Mouse (Mus musculus) kidney, postnatal 0 days (tissue): Measurements from ENCODE around the gene Slc25a39. TPM values are rescaled to one million over a fixed set of nuclear protein-coding genes. Genes with fewer than 3 reads are reported as not detected.
A peak's percentile ranks its signal among the peaks of the same experiment; 100 is the strongest.

Experiments
- ATAC-seq: fragments of 200-750 bp; cut with Nextera tagmentation; replicated peaks from 2 replicates; pipeline ENCODE4 v1.8.0; 2017; ENCODE audit warnings: low read depth, moderate number of reproducible peaks, moderate TSS enrichment, moderate library complexity; ENCODE audit not compliant: low FRiP score
- DNase-seq: peaks from one replicate; pipeline ENCODE4 v3.0.0-alpha.2; 2016; ENCODE audit warnings: low spot score
- H3K27ac ChIP-seq: fragments of 300-500 bp; sonication (generic); 2 replicates; pipeline ENCODE4 v1.5.1; 2014; ENCODE audit warnings: mild to moderate bottlenecking
- H3K27me3 ChIP-seq: fragments of 300-500 bp; sonication (generic); 2 replicates; pipeline ENCODE4 v1.6.1; 2014; ENCODE audit warnings: low read length, mixed read lengths; ENCODE audit not compliant: insufficient read depth
- H3K36me3 ChIP-seq: fragments of 300-500 bp; sonication (generic); 2 replicates; pipeline ENCODE4 v1.6.1; 2014; ENCODE audit warnings: low read length, mixed read lengths; ENCODE audit not compliant: insufficient read depth
- H3K4me1 ChIP-seq: fragments of 300-500 bp; sonication (generic); replicated peaks from 2 replicates; pipeline ENCODE4 v1.6.1; 2014; ENCODE audit warnings: antibody characterized with exemption, low read length, mixed read lengths; ENCODE audit not compliant: insufficient read depth
- H3K4me2 ChIP-seq: fragments of 300-500 bp; sonication (generic); 2 replicates; pipeline ENCODE4 v1.6.1; 2014; ENCODE audit warnings: mild to moderate bottlenecking, low read length, moderate library complexity, mixed read lengths
- H3K4me3 ChIP-seq: fragments of 300-500 bp; sonication (generic); replicated peaks from 2 replicates; pipeline ENCODE4 v1.5.1; 2014; ENCODE audit warnings: low read depth, low read length
- H3K9ac ChIP-seq: fragments of 300-500 bp; sonication (generic); 2 replicates; pipeline ENCODE4 v1.6.1; 2014; ENCODE audit warnings: low read depth, low read length
- H3K9me3 ChIP-seq: fragments of 300-500 bp; sonication (generic); replicated peaks from 2 replicates; pipeline ENCODE4 v1.6.1; 2016; ENCODE audit warnings: low read length, inconsistent platforms, mixed read lengths
- CTCF ChIP-seq: IDR thresholded peaks from 2 replicates; pipeline ENCODE4 v1.5.1; 2016; ENCODE audit warnings: antibody characterized with exemption, low read depth, mild to moderate bottlenecking, moderate library complexity
- WGBS: fragments of 180-500 bp; shearing (Covaris S2); extraction: QIAGEN DNeasy Blood & Tissue Kit; methylation state at CpG from one replicate; pipeline ENCODE4 v1.1.7; 2014; 5-methylcytosine and 5-hydroxymethylcytosine counted together
- polyA plus RNA-seq: library from polyadenylated mRNA; unstranded; fragments of >200 nt; fragmentation: Nextera tagmentation; extraction: Ambion mirVana; gene quantifications from 2 replicates; pipeline ENCODE4 v1.2.1, GENCODE M21; 2015

Slc25a39 gene
- polyA plus RNA-seq, 1 experiment from 2014 or later, result 352 TPM

DNA sequence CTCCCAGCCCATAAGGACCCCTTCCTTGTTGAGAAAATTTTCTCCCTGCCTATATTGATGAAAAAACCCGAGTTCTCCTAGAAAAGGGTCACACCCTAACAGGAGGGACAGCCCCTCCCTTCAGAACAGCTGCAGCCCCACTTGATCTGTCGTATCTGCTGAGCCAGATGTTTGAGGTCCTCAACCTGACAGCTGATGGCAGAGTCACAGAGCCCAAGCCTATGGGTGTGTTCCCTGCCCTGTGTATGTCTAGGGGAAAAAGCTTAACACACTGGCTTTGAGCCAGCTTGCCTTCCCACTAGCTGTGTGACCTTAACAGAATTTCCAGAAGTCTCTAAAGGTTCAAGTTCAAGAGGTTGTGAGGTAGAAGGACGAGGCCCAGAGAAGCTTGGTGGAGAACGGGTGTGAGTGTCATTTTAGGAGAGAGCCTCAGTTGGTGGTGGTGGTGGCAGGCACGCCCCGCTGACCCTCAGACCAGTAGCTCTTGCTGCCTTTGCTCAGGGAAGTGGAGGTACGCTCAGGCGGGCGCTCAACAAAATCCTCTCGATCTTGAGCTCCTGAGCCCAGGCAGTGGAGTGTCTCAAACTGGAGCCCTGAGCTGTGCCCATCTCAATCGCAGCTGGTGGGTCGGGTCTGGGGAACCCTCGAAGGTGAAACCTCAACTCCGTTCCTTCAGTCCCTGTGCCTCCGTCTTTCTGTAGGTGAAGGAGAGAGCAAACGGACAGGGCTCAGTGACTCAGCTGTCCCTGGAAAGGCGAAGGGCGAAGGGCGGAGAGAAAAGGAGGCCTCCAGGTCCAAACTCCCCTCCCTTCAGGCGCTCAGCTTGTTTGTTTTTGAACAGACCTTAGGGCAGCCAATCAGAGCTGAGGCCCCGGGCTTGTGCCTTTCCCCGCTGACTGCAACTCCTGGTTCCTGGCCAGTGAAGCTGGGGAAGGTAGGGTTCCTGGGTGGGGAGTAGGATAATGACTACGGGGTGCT lies 32.3 kb downstream of the Slc25a39 start:
- DNase-seq (peak; percentile 69), ATAC-seq (peak; percentile 83)
- Histone ChIP-seq H3K4me1 (peaks cover 14% of the 10 kb centered on the region; the same call in 1 of the 2 replicates), H3K4me3 (peak overlapping the region; percentile 6; the same call in 1 of the 2 replicates), H3K36me3 (no peaks in the 10 kb centered on the region), H3K9me3 (no peaks in the 10 kb centered on the region), H3K9ac (no peak overlapping the region), H3K27ac (peak overlapping the region; percentile 55), H3K4me2 (peak overlapping the region; percentile 36), H3K27me3 (no peaks in the 10 kb centered on the region)
- TF ChIP-seq CTCF, result no peak
- WGBS, result 5% methylated on average over 23 of the region's 23 CpGs

- Histone ChIP-seq H3K36me3 (no peaks in the 10 kb centered on the region), H3K9me3 (no peaks in the 10 kb centered on the region), H3K27me3 (no peaks in the 10 kb centered on the region), H3K27ac (no peak overlapping the region), H3K4me3 (no peak overlapping the region), H3K9ac (no peak overlapping the region), H3K4me1 (peaks cover 15% of the 10 kb centered on the region; the same call in 1 of the 2 replicates), H3K4me2 (no peak overlapping the region)
- DNase-seq (no peak), ATAC-seq (no peak)
- no peak for TF ChIP-seq CTCF
- 84% methylated on average over 7 of the region's 7 CpGs for WGBS
Observed at GRCm38 (mm10) chr11:102374108-102374725, 33.5 kb downstream of the Slc25a39 start.

DNA sequence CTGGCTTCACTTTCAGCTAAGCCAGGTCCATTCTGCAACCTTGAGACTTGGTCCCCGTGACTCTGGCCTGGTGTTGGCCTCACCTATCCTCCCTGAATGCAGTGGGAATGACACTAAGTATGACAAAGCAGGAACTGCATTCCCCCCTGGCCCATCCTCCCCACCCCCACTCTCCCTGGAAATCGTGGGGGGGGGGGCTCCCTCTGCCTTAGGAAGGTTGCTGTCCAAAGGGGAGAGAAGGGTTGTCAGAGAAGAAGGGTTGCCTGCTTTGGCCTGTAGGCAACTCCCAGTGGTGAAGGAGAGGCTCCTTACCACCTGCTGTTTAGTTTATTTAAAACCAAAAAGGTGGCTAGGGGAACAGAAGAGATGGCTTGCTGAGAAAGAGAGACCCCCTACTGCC lies 34.1 kb downstream of the Slc25a39 start:
- Histone ChIP-seq H3K4me1 (peaks cover 18% of the 10 kb centered on the region; the same call in 1 of the 2 replicates), H3K27me3 (no peaks in the 10 kb centered on the region), H3K27ac (no peak overlapping the region), H3K36me3 (no peaks in the 10 kb centered on the region), H3K9ac (no peak overlapping the region), H3K4me2 (no peak overlapping the region), H3K9me3 (no peaks in the 10 kb centered on the region), H3K4me3 (no peak overlapping the region)
- no peak for TF ChIP-seq CTCF
- no peak for DNase-seq
- no peak for ATAC-seq
- 38% methylated on average over 2 of the region's 2 CpGs for WGBS

GRCm38 (mm10) chr11:102372936-102373335 lies 34.8 kb downstream of the Slc25a39 start:
- Histone ChIP-seq H3K36me3 (no peaks in the 10 kb centered on the region), H3K9ac (no peak overlapping the region), H3K4me3 (no peak overlapping the region), H3K4me2 (no peak overlapping the region), H3K27ac (no peak overlapping the region), H3K4me1 (peaks cover 18% of the 10 kb centered on the region; the same call in 1 of the 2 replicates), H3K9me3 (no peaks in the 10 kb centered on the region), H3K27me3 (no peaks in the 10 kb centered on the region)
- no peak for DNase-seq
- ATAC-seq, result no peak
- TF ChIP-seq CTCF, result no peak
- WGBS, result 40% methylated on average over 14 of the region's 14 CpGs

DNA sequence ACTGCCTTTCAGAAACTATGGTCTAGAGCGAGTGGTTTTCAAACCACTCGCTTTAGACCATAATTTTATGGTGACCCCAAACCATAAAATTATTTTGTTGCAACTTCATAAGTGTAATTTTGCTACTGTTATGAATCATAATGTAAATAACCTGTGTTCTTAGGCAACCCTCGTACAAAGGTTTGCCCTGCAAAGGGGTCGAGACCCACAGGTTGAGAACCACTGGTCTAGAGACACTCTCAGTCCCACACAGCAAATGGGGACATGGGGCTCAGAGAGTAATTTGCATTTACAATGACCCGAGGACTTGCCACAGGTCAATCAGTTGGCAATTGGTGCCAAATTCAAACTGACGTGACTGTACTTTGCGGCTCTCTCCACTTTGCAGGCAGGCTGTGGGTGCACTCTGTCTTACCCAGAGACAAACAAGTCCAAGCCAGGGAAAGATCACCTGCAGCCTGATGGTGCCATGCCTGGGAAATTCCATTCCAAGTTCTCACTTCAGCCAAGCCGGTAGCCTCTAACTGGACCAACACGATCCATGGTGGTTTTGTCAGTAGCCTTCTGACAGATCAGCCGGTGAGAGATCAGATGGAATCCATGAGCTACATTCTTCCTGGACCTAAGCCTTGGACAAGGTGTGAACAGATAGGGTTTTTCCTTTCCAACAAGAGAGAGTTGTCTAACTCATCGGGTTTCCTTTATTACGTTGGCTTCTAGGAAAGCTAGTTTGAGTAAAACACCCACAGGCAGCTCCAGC lies 35.6 kb downstream of the Slc25a39 start:
- H3K27ac ChIP-seq, result no peak overlapping the region
- no peak overlapping the region for H3K4me2 ChIP-seq
- no peak overlapping the region for H3K4me3 ChIP-seq
- WGBS, result 80% methylated on average over 12 of the region's 12 CpGs
- DNase-seq (no peak), ATAC-seq (no peak)
- H3K36me3 ChIP-seq, result no peaks in the 10 kb centered on the region
- no peak overlapping the region for H3K9ac ChIP-seq
- peaks cover 18% of the 10 kb centered on the region; the same call in 1 of the 2 replicates for H3K4me1 ChIP-seq
- no peak for TF ChIP-seq CTCF
- H3K27me3 ChIP-seq, result no peaks in the 10 kb centered on the region
- H3K9me3 ChIP-seq, result no peaks in the 10 kb centered on the region

- Histone ChIP-seq H3K4me2 (no peak overlapping the region), H3K4me1 (0 out of 2 replicates have a peak, but pooled peaks cover 8% of the 10 kb centered on the region), H3K9ac (no peak overlapping the region), H3K27ac (no peak overlapping the region), H3K9me3 (no peaks in the 10 kb centered on the region), H3K4me3 (no peak overlapping the region), H3K27me3 (no peaks in the 10 kb centered on the region), H3K36me3 (no peaks in the 10 kb centered on the region)
- 43% methylated on average over 7 of the region's 7 CpGs for WGBS
- ATAC-seq, result no peak
- DNase-seq, result peak; percentile 12
- TF ChIP-seq CTCF, result peak; percentile 19; the same call in 1 of the 2 replicates
Observed at GRCm38 (mm10) chr11:102370285-102370684, 37.5 kb downstream of the Slc25a39 start.
